Mouse (Mus musculus): ENCODE data around the gene Alx3.
"Not testable (repeated sequence)": the region's sequence is repeated elsewhere in the genome, so short reads cannot be mapped to it uniquely, and the experiment has no call there.

Alx3 gene

GRCm38 (mm10) chr3:107624424-107624823 lies 29.6 kb downstream of the Alx3 start:
- no peak for DNase-seq (ENCODE audit: low read depth)

DNA sequence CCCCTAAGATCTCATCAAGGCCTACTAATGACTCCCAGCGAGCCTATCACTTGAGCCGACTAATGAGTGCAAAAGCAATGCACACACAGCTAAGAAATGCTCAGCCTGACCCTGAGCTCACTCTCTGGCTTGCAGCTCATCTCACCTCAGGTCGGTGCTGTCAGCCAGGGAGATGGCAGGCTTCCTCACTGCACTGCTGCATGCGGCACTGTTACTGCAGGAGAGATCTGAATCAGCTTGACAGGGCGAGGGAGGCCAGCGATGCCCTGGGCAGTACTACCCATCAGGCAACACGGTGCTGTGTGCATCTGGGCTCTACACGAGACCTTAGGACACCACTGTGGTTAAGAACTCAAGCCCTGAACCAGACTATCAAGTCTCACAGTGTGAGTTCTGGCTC lies 30.7 kb downstream of the Alx3 start:
- DNase-seq (ENCODE audit: low read depth): no peak

DNA sequence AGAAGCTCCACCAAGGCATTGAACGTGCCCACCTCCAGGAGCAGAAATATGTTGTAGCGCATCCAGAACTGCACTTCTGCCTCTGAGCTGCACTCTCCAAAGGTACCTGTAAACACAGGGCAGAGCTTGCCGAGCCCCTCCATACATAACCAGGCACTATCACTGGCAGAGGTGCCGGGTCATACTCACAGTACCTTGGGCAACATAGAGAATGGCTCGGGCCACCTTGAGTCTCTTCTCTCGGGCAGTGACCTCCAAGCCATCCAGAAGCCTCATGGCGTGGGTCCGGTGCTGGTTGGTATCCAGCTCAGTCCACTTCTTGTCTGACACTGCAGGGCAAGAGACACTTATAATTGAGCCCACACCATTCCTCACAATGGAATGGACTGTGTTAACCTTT lies 31.9 kb downstream of the Alx3 start:
- DNase-seq (ENCODE audit: low read depth): no peak

DNA sequence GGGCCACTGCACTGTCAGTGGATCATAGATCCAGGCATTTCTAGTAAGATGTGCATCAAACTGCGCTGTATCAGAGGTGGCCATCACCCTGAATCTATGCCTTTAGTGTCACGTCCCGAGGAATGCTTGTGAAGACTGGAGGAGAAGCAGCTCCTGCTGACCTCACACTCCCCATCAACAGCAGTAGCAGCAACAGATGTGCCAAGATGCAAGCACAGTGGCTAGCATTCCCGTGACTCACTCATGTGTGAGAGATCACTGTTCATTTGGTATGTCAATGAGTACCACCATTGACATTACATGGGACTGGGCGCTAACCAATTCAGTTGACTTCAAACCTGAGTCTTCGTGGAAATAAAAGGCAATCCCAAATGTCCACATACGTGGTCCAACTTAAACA lies 32.8 kb downstream of the Alx3 start:
- no peak for DNase-seq (ENCODE audit: low read depth)

- no peak for DNase-seq (ENCODE audit: low read depth)
Observed at GRCm38 (mm10) chr3:107628551-107628950, 33.7 kb downstream of the Alx3 start.

DNA sequence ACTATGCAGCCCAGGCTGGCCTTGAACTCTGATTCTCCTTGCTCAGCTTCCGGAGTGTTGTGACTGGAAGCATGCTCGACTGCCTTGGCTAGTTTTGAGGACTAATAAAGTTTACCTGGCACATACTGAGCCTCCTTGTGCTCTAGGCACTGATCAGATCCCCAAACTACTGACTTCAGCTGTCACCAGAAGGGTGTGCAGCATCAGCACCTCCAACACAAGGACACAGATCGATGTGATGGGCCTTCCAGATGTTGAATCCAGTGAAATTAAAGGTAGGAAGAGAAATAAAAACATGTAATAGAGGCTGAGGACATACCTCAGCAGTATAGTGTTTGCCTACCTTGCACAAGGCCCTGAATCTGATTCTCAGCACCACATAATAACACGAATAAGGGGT lies 34.6 kb downstream of the Alx3 start:
- no peak for DNase-seq (ENCODE audit: low read depth)

DNA sequence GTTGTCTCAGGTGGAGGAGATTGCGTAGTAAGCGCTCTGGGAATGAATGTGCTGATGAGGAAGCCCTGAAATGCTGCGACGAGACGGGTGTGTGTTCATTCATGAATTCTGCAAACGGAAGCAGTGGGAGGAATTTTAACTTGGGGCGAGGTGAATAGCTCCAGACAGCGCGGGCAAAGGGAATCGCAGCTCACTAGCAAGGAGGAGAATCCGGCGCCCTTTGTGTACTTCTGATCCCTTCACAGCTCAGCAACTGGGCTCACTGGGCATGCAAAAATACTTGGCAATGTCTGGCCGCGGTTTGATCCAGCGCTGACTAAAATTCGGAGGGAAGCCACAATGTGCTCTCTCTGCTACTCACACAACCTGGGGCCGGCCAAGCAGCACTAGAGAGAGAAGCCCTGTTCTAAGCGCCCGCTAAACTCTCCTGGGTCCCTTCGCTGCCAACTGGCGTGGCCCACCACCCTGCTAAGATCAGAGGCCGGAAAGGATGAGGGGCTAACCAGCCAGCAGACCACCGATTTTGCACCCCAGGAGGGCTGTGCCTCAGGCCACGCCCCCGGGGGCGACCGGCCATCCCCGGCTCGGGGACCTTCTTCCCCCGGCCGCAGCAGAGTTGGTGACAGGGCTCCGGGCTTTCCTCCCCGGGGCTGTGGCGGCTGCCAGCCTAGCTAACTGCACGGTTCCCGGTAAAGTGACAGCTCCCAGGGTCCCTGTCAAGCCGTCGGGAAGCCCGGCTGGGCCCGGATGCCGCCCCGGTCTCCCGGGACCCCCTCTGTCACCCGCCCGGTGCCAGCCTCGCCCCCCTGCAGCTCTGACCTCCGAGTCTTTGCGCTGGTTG lies 36.1 kb downstream of the Alx3 start, which contains the start of gene Gm10961:
Gene Gm10961, plus strand, starts transcription at position 641 of the 841 bp plus-strand sequence.
- DNase-seq (ENCODE audit: low read depth): peak; percentile 48

DNA sequence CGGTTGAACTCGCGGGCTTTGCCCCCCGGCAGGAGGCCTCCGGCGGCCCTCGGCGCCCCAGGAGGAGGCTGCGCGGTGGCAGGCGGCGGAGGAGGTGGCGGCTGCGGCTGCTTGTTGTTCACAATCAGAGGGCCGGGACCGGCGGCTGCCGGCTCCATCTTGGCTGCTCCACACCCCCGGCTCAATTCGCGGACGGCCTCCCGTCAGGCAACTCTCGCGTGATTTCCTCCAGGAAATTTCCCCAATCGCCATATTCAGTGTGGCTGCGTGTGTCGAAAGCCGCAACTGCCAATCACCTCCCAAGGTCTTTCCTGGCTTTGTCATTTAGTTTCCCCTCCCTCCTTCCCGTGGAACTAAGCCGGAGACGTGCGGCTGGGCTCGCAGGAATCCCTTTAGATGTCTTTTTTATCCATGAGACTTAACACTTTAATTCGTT lies 36.7 kb downstream of the Alx3 start, which contains the start of gene Strip1:
Gene Strip1, minus strand, starts transcription at position 172 of the 436 bp plus-strand sequence.
- peak; percentile 96 for DNase-seq (ENCODE audit: low read depth)

DNA sequence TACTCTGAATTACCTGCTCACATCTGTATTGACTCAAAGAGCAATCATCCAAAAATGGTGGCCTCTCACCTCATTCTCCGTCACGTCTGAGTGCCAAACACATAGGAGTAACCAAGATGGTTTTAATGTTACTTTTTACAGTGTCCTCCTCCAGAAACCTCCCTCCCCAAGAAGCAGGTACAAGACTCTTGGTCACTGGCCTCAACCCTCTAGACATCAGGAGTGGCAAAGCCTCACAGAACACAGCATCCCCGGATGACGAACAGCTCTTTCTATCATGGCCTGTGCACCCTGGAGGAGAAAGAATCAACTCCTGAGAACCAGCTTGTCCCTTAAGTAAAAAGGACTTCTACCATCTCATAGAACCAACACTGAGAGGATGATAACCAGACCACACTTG lies 38.0 kb downstream of the Alx3 start:
- DNase-seq (ENCODE audit: low read depth): no peak

DNA sequence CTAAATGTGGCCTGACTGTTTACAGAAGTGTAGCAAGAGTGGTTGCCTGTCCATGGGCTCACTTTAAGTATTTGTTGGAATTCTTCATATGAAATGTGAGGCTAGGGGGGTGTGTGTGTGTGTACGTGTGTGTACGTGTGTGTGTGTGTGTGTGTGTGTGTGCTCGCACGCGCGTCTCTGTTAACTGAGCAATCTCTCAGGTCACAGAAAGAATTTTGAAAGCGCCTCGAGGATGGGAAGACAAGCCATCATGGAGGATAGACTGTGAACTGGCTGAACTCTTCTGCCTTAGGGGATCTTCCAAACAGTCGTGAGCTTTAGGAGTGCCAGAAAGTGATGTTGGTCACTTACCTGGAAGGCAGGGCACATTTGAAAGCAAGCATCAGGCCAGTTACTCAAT lies 39.1 kb downstream of the Alx3 start:
- DNase-seq (ENCODE audit: low read depth): no peak

DNA sequence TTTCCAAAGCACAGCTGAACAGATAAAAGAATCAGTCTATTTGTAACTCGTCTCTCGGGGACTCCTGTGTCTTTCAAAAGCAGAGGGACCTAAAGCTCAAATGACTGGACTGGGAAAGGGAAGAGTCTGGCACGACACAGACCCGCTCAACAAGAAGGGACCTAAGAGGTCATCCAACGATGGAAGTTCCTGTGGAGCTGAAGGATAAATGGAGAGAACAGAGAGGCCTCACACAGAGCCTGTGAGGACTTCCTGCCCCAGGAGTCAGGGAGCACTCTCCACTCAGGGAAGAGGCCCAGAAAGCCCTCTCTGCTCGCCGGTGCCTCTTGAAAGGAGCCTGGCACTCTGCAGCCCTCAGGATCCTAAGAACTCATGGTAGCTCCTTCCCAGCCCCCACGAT lies 41.0 kb downstream of the Alx3 start:
- no peak for DNase-seq (ENCODE audit: low read depth)

DNA sequence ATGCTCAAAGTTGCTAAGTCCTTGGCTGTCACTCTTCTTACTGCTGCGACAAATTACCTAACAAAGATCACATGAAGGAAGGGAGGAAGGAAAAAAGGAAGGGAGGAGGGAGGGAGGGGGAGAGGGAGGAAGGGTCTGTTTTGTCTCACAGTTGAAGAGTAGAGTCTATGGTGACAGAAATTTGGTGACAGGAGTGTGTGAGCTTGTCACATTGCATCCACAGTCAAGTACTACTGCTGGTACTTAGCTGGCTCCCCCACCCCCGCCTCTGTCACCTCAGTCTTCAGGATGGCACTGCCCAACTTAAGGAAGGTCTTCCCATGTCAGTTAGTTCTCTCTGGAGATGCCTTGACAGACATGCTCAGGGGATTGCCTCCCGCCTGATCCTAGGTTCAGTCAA lies 41.4 kb downstream of the Alx3 start:
- DNase-seq (ENCODE audit: low read depth): no peak

- DNase-seq (ENCODE audit: low read depth): peak; percentile 67
Observed at GRCm38 (mm10) chr3:107637606-107638172, 42.9 kb downstream of the Alx3 start.

DNA sequence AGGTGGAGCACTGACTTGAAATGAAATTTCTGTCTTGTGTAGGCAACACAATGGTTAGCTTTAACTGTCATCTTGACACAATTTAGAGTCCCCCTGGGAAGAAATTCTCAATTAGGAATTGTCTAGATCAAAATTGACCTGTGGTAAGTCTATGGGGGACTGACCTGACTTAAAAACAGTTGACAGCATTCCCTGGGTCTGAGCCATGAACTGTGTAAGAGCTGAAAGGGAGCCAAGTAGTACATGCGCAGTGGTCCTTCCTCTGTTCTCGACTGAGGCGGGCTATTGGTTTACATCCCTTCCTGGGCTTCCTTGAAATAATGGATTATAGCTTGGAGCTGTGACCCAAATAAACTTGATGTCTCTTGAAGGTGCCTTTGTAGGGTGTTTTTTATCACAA lies 52.1 kb downstream of the Alx3 start:
- DNase-seq (ENCODE audit: low read depth): no peak

DNA sequence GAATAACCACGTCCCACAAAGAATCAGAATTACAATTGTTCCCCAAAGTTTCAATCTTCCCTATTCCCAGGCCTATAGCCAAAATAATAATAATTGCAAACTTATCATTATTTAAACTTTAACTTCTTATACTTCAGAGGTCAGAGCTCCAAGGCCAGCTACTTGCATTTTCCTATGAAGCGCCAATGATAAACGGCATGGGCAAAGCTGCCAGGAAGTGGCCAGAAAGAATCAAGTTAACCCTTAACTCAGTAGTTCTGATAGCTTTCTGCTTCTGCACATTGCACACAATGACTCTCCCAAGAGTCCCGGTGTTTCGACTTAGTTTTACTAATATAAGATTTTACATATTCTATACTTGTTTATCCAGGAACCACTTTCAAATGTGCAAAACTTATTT lies 55.4 kb downstream of the Alx3 start:
- DNase-seq (ENCODE audit: low read depth): not testable (repeated sequence)

GRCm38 (mm10) chr3:107652968-107653367 lies 58.1 kb downstream of the Alx3 start:
- no peak for DNase-seq (ENCODE audit: low read depth)

DNA sequence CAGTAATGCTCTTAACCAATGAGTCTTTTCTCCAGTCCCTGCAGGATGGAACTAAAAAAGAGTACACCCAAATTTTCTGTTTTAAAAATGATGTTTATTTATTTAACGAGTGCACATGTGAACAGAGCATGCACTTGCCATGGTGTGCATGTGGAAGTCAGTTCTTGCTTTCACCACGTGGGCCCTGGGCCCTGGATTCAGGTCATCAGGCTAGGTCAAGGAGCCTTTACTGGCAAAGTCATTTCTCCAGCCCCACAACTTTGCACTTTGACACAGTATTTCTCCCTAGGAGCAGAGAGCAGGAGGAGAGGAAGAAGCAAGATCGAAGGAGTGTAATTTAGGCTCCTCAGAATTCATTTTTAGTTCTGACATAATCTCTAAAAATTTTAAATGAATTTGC lies 60.0 kb downstream of the Alx3 start:
- no peak for DNase-seq (ENCODE audit: low read depth)

All from 416B (cell line).